Mouse (Mus musculus): ENCODE measurements around the gene Msi2. TPM values are rescaled to one million over a fixed set of nuclear protein-coding genes. Genes with fewer than 3 reads are reported as not detected.

The Msi2 gene
- polyA plus RNA-seq, 1 experiment, result 18.3 TPM

- TF ChIP-seq GATA1 (IDR thresholded peaks at IDR 0.05; ENCODE audit: low read length), result no peak
These were observed 98.7 kb downstream of the Msi2 start for GRCm38 (mm10) chr11:88619468-88620157.

GRCm38 (mm10) chr11:88618732-88619309, 99.5 kb downstream of the Msi2 start:
- no peak for TF ChIP-seq GATA1 (IDR thresholded peaks at IDR 0.05; ENCODE audit: low read length)

- TF ChIP-seq GATA1 (IDR thresholded peaks at IDR 0.05; ENCODE audit: low read length), result no peak
These were observed 100.3 kb downstream of the Msi2 start for GRCm38 (mm10) chr11:88618005-88618501.

- no peak for TF ChIP-seq GATA1 (IDR thresholded peaks at IDR 0.05; ENCODE audit: low read length)
These were observed 100.9 kb downstream of the Msi2 start for GRCm38 (mm10) chr11:88617380-88617779.

- TF ChIP-seq GATA1 (IDR thresholded peaks at IDR 0.05; ENCODE audit: low read length), result no peak
These were observed 103.6 kb downstream of the Msi2 start for GRCm38 (mm10) chr11:88614527-88615305.

GRCm38 (mm10) chr11:88613771-88614526, 104.4 kb downstream of the Msi2 start:
- no peak for TF ChIP-seq GATA1 (IDR thresholded peaks at IDR 0.05; ENCODE audit: low read length)

GRCm38 (mm10) chr11:88613008-88613407, 105.3 kb downstream of the Msi2 start:
- TF ChIP-seq GATA1 (IDR thresholded peaks at IDR 0.05; ENCODE audit: low read length), result no peak

GRCm38 (mm10) chr11:88612141-88612540, 106.2 kb downstream of the Msi2 start:
- no peak for TF ChIP-seq GATA1 (IDR thresholded peaks at IDR 0.05; ENCODE audit: low read length)

GRCm38 (mm10) chr11:88610809-88611208, 107.5 kb downstream of the Msi2 start:
- TF ChIP-seq GATA1 (IDR thresholded peaks at IDR 0.05; ENCODE audit: low read length), result no peak

- no peak for TF ChIP-seq GATA1 (IDR thresholded peaks at IDR 0.05; ENCODE audit: low read length)
These were observed 108.2 kb downstream of the Msi2 start for GRCm38 (mm10) chr11:88610112-88610511.

GRCm38 (mm10) chr11:88608584-88608983, 109.7 kb downstream of the Msi2 start:
- TF ChIP-seq GATA1 (IDR thresholded peaks at IDR 0.05; ENCODE audit: low read length), result peak; percentile 13

GRCm38 (mm10) chr11:88607725-88608383, 110.5 kb downstream of the Msi2 start:
- TF ChIP-seq GATA1 (IDR thresholded peaks at IDR 0.05; ENCODE audit: low read length), result no peak

GRCm38 (mm10) chr11:88605771-88606170, 112.5 kb downstream of the Msi2 start:
- no peak for TF ChIP-seq GATA1 (IDR thresholded peaks at IDR 0.05; ENCODE audit: low read length)

GRCm38 (mm10) chr11:88605098-88605525, 113.2 kb downstream of the Msi2 start:
- no peak for TF ChIP-seq GATA1 (IDR thresholded peaks at IDR 0.05; ENCODE audit: low read length)

GRCm38 (mm10) chr11:88604635-88605034, 113.7 kb downstream of the Msi2 start:
- TF ChIP-seq GATA1 (IDR thresholded peaks at IDR 0.05; ENCODE audit: low read length), result peak; percentile 2

Data from G1E-ER4 (cell line).